Mouse (Mus musculus): ENCODE measurements at regions not wholly inside any gene's neighbourhood (a gene's known extent, or its start where the extent isn't known, plus 50 kb on each side); places are given as distances from the start of the nearest gene placed in this dataset.

DNA sequence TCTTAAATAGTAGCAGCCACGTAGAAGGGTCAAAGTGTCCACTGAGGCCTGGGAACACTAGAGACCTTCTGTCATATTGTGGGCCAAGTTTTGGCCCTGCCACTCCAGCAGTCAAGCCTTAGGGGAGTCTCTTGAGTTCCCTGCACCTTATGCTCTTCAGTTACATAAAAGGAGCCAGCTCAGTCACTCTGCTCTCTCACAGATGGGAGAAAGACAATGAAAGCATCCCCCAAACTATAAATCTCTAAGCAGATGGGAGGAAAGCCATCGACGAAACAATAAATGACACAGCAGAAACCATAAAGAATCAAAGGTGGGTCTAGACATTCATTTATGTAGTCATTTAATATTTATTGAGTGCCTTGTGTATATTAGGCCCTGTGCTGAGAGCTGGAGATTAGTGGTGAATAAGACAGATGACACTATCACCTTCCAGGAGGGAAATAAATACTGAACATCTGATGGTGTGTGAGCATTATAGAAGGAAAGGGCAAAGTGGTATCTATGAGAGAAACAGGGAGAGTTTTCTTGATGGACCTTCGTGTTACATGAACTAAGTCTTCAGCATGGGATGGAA lies 137.5 kb upstream of the Synpr start:
- Histone ChIP-seq H3K27me3 (ENCODE audit: control insufficient read depth, insufficient read depth, low read length) (no peaks in the 10 kb centered on the region), H3K9ac (ENCODE audit: low read depth, low read length) (no peak overlapping the region), H3K27ac (no peak overlapping the region), H3K4me1 (ENCODE audit: control insufficient read depth, insufficient read depth, low read length) (no peaks in the 10 kb centered on the region), H3K36me3 (ENCODE audit: control insufficient read depth, insufficient read depth, low read length) (no peaks in the 10 kb centered on the region), H3K4me3 (no peak overlapping the region), H3K79me2 (replicated peaks; ENCODE audit: control insufficient read depth, insufficient read depth, low read length) (no peaks in the 10 kb centered on the region)
- no peak for TF ChIP-seq EP300 (IDR thresholded peaks at IDR 0.05; ENCODE audit: insufficient read depth, low read depth, low read length)
- 78% methylated on average over 4 of the region's 4 CpGs for WGBS
- DNase-seq: no peak
- intact Hi-C loops (cut with DNase I): no loop called here

DNA sequence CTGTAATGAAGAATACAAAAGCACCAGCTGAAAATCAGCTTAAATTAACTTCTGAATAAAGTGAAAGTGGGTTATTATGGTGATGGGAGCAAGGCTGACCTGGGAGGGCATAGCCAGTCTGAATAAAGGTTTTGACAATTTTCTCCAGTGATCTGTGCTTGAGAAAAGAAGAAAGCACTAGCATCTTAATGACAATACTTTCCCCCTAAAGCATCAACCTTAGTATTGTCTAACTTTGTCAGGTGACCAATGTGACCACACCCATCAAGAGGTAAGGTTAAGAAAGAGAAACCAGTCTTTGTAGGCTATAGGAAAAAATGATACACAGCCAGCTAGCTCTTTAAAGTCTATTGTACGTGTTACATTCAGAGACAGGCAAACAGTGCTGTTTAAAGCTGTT lies 135.0 kb upstream of the Synpr start:
- WGBS: 60% methylated on average over 1 of the region's 1 CpGs
- H3K36me3 ChIP-seq (ENCODE audit: control insufficient read depth, insufficient read depth, low read length): no peaks in the 10 kb centered on the region
- TF ChIP-seq POLR2A (IDR thresholded peaks at IDR 0.05; ENCODE audit: insufficient read depth, low read depth, low read length) (no peak), EP300 (IDR thresholded peaks at IDR 0.05; ENCODE audit: insufficient read depth, low read depth, low read length) (no peak), CTCF (IDR thresholded peaks at IDR 0.05) (no peak)
- H3K79me2 ChIP-seq (replicated peaks; ENCODE audit: control insufficient read depth, insufficient read depth, low read length): no peaks in the 10 kb centered on the region
- H3K9ac ChIP-seq (ENCODE audit: low read depth, low read length): no peak overlapping the region
- H3K4me3 ChIP-seq: no peak overlapping the region
- DNase-seq: no peak
- intact Hi-C loops (cut with DNase I): no loop called here
- H3K4me1 ChIP-seq (ENCODE audit: control insufficient read depth, insufficient read depth, low read length): no peaks in the 10 kb centered on the region
- H3K27me3 ChIP-seq (ENCODE audit: control insufficient read depth, insufficient read depth, low read length): no peaks in the 10 kb centered on the region
- no peak overlapping the region for H3K27ac ChIP-seq

DNA sequence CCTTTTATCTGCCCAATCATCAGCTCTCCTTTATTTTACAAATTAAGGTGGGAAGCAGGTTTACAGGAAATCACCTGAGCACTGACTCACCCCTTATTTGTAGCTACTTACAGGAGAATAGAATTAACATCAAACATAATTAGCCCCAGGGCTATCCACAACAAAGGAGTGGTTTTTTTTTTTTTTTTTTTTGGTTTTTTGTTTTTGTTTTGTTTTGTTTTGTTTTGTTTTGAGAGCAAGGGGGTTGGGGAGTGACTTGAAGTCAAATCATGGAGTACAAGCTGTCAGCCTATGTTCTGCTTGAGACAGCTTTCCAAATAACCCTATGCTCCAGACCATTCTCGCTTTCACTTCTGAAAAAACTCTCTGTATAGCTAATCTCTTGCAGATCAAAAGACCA lies 132.9 kb upstream of the Synpr start:
- no peak overlapping the region for H3K4me3 ChIP-seq
- no peaks in the 10 kb centered on the region for H3K4me1 ChIP-seq (ENCODE audit: control insufficient read depth, insufficient read depth, low read length)
- no peaks in the 10 kb centered on the region for H3K27me3 ChIP-seq (ENCODE audit: control insufficient read depth, insufficient read depth, low read length)
- DNase-seq: no peak
- TF ChIP-seq EP300 (IDR thresholded peaks at IDR 0.05; ENCODE audit: insufficient read depth, low read depth, low read length): no peak
- no peak for TF ChIP-seq CTCF (IDR thresholded peaks at IDR 0.05)
- TF ChIP-seq POLR2A (IDR thresholded peaks at IDR 0.05; ENCODE audit: insufficient read depth, low read depth, low read length): no peak
- WGBS: 64% methylated on average over 1 of the region's 1 CpGs
- no peak overlapping the region for H3K27ac ChIP-seq
- no peaks in the 10 kb centered on the region for H3K79me2 ChIP-seq (replicated peaks; ENCODE audit: control insufficient read depth, insufficient read depth, low read length)
- intact Hi-C loops (cut with DNase I): no loop called here
- H3K36me3 ChIP-seq (ENCODE audit: control insufficient read depth, insufficient read depth, low read length): no peaks in the 10 kb centered on the region
- no peak overlapping the region for H3K9ac ChIP-seq (ENCODE audit: low read depth, low read length)

DNA sequence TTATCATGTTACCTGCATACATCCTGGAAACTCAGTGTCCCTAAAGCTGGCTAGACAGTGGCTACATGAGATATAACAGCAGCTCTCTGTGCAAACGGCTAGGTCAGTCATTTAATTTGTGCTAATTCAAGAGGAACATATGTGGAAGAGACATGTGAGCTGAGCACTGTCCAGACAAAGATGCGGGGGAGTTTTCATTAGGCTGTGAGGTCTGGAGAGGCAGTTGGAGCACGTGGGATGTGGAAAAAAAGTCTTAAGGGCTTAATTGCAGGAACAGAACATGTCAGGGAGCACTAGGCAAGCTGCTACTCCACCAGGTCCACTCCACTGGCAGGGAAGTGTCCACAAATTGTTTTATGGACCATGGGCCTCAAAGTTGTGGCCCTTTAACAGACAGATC lies 108.4 kb upstream of the Synpr start:
- H3K4me3 ChIP-seq: no peak overlapping the region
- intact Hi-C loops (cut with DNase I): no loop called here
- H3K27ac ChIP-seq: no peak overlapping the region
- 51% methylated on average over 3 of the region's 3 CpGs for WGBS
- DNase-seq: no peak
- H3K79me2 ChIP-seq (replicated peaks; ENCODE audit: control insufficient read depth, insufficient read depth, low read length): no peaks in the 10 kb centered on the region
- H3K4me1 ChIP-seq (ENCODE audit: control insufficient read depth, insufficient read depth, low read length): no peaks in the 10 kb centered on the region
- no peak overlapping the region for H3K9ac ChIP-seq (ENCODE audit: low read depth, low read length)
- H3K27me3 ChIP-seq (ENCODE audit: control insufficient read depth, insufficient read depth, low read length): no peaks in the 10 kb centered on the region
- no peak for TF ChIP-seq POLR2A (IDR thresholded peaks at IDR 0.05; ENCODE audit: insufficient read depth, low read depth, low read length)
- no peak for TF ChIP-seq CTCF (IDR thresholded peaks at IDR 0.05)
- TF ChIP-seq EP300 (IDR thresholded peaks at IDR 0.05; ENCODE audit: insufficient read depth, low read depth, low read length): no peak
- no peaks in the 10 kb centered on the region for H3K36me3 ChIP-seq (ENCODE audit: control insufficient read depth, insufficient read depth, low read length)

DNA sequence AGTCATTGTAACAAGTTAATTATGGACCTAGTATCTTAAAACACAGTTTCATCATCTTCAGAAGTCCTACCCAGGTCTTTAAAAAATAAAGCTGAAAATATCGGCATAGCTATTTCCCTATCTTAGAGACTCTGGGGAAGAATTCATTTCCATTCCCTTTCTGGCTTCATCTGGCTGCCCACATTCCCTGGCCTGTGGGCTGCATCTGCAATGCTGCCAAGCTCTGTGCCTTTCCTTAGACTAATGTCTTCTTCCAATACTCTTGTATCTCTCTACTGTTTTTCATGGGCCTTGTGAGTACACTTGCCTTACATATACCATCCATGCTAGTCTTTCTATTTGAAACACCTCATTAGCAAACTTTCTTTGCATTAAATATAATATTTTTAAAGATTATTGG lies 106.7 kb upstream of the Synpr start:
- no peak for DNase-seq
- 79% methylated on average over 1 of the region's 1 CpGs for WGBS
- Histone ChIP-seq H3K79me2 (replicated peaks; ENCODE audit: control insufficient read depth, insufficient read depth, low read length) (no peaks in the 10 kb centered on the region), H3K4me3 (no peak overlapping the region), H3K4me1 (ENCODE audit: control insufficient read depth, insufficient read depth, low read length) (no peaks in the 10 kb centered on the region), H3K27ac (no peak overlapping the region), H3K36me3 (ENCODE audit: control insufficient read depth, insufficient read depth, low read length) (no peaks in the 10 kb centered on the region), H3K9ac (ENCODE audit: low read depth, low read length) (no peak overlapping the region), H3K27me3 (ENCODE audit: control insufficient read depth, insufficient read depth, low read length) (no peaks in the 10 kb centered on the region)
- TF ChIP-seq POLR2A (IDR thresholded peaks at IDR 0.05; ENCODE audit: insufficient read depth, low read depth, low read length) (no peak), EP300 (IDR thresholded peaks at IDR 0.05; ENCODE audit: insufficient read depth, low read depth, low read length) (no peak), CTCF (IDR thresholded peaks at IDR 0.05) (no peak)
- intact Hi-C loops (cut with DNase I): no loop called here

DNA sequence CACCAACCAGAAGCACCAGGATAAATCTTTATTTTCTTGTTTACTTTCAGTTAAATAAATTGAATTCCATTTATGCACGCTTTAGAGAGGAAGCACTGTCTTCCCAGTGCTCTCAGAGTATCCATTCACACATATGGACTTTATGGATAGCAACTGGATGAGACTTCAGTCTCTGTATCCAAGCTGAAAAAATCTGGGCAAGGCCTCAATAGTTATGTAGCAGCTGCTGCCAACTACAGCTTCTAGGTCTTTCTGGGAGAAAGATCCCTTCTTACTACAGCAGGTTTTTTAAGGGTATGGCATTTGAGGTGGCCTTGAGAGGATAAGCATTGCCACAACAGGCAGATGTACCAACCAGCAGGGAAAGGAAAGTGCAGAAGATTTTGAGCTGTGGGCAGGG lies 93.8 kb upstream of the Synpr start:
- intact Hi-C loops (cut with DNase I): no loop called here
- WGBS: 67% methylated on average over 1 of the region's 1 CpGs
- H3K27me3 ChIP-seq (ENCODE audit: control insufficient read depth, insufficient read depth, low read length): no peaks in the 10 kb centered on the region
- no peak overlapping the region for H3K27ac ChIP-seq
- H3K4me3 ChIP-seq: no peak overlapping the region
- no peaks in the 10 kb centered on the region for H3K36me3 ChIP-seq (ENCODE audit: control insufficient read depth, insufficient read depth, low read length)
- TF ChIP-seq CTCF (IDR thresholded peaks at IDR 0.05) (no peak), POLR2A (IDR thresholded peaks at IDR 0.05; ENCODE audit: insufficient read depth, low read depth, low read length) (no peak), EP300 (IDR thresholded peaks at IDR 0.05; ENCODE audit: insufficient read depth, low read depth, low read length) (no peak)
- DNase-seq: no peak
- no peaks in the 10 kb centered on the region for H3K79me2 ChIP-seq (replicated peaks; ENCODE audit: control insufficient read depth, insufficient read depth, low read length)
- H3K9ac ChIP-seq (ENCODE audit: low read depth, low read length): no peak overlapping the region
- no peaks in the 10 kb centered on the region for H3K4me1 ChIP-seq (ENCODE audit: control insufficient read depth, insufficient read depth, low read length)
